Mouse (Mus musculus) ES-E14 (cell line): ENCODE results near the gene Mprip.

ENCODE experiments used
- CHD2 ChIP-seq: IDR thresholded peaks from 2 replicates; pipeline ENCODE4 v1.6.1; 2014; ENCODE audit warnings: mild to moderate bottlenecking, low read depth, low read length, inconsistent platforms
- HCFC1 ChIP-seq: IDR thresholded peaks from 2 replicates; pipeline ENCODE4 v1.6.1; 2012; ENCODE audit warnings: low read length, inconsistent platforms, borderline replicate concordance; ENCODE audit not compliant: insufficient read depth
- ZNF384 ChIP-seq: IDR thresholded peaks from 2 replicates; pipeline ENCODE4 v1.6.1; 2012; ENCODE audit warnings: low read depth, low read length, inconsistent platforms

- TF ChIP-seq CHD2 (no peak), HCFC1 (no peak), ZNF384 (no peak)
Measured at GRCm38 (mm10) chr11:59674013-59674412, 12.9 kb downstream of the Mprip start.
